Mouse (Mus musculus) megakaryocyte, adult 5-6 weeks (primary cell): ENCODE measurements at regions not wholly inside any gene's neighbourhood (a gene's known extent, or its start where the extent isn't known, plus 50 kb on each side); places are given as distances from the start of the nearest gene placed in this dataset.

ENCODE experiments used
- ATAC-seq: 2 replicates; pipeline ENCODE4 v1.8.0; 2016; ENCODE audit warnings: mild to moderate bottlenecking, inconsistent platforms; ENCODE audit not compliant: poor library complexity, severe bottlenecking

DNA sequence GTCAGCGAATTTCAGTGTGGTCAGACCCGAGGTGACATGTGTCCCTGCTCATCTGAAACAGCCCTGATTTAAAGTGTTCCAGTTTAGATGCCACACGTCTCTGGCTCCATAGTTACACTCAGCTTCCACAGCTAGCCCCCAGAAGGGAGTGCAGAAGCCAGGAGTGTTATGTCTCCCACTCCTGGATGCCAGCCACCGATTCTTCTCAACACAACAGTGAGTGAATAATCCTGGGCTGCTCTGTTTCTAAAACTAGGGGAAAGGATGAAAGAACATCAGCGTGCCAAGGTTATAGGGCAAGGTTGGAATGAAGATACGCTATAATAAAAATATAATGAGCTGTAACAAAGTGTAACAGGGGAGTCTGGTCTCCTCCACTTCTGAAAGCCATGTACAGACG, 51.5 kb upstream of the Stmnd1 start:
- no peak for ATAC-seq

DNA sequence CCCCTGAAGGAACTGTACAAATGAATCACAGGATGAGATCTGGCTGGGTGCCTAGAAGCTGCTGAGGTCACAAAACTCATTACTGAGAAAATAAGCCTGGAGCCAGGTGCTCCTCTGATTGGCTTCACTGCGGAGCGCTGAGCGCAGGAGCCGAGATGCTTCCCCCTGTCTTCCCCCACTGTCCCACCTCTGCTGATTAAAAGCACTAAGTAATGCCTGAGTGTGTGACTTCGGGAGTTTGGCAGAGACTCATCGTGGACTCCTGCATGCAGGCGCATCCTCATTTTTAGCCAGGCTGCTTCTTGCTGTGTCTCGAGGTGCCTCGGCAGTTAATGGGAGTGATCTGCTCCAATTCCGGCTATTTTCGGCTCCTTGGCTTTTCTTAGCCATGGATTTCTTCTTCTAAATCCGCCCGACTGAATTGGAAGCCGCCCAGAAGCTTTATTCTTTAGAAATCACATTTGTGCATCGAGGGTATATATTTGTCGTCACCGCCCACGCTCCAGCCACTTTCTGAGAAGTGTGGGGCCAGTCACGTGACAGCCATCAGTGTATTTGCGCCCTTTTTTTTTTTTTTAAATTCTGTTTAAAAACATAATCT, 55.3 kb upstream of the Stmnd1 start:
- ATAC-seq, result no peak

GRCm38 (mm10) chr13:46216954-46217838, 56.3 kb upstream of the Stmnd1 start:
- ATAC-seq, result no peak

DNA sequence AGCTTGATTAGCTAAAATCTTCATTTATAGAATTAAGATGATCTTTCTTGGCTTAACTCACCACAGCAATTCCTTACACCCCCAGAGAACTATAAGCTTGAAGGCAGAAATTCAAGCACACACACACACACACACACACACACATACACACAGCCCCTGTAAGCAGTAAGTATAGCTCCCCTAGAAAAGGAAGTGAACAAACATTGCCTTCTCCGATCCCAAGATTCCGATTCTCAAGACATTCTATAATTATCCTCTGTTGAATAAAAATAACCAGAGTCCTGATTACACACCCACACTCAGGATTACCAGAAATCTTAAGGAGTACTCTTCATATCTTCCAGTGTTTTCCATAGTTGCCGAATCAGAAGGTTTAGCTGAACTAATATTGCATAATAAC, 70.0 kb upstream of the Stmnd1 start:
- no peak for ATAC-seq

- ATAC-seq, result no peak
Measured at GRCm38 (mm10) chr13:46202586-46202985, 70.9 kb upstream of the Stmnd1 start.

GRCm38 (mm10) chr13:46201029-46201599, 72.4 kb upstream of the Stmnd1 start:
- ATAC-seq, result no peak

DNA sequence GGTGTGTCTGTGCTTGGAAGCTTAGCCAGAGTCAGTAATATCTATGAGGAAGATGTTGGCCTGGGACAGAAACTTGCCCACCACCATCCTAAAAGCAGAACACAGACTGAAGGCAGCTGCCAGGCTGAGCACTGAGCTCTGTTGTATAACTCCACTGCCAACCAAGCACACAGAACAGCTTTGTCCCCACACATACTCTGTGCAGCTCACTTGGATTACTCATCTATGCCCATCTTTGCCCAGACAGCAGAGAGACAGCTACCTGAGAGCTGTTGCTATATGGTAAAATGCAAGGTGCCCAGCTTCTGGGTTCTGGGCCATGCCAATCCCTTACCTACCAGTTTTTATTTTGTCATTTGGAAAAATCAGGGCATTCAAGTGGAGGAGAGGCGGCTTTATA, 80.4 kb upstream of the Stmnd1 start:
- no peak for ATAC-seq

- no peak for ATAC-seq
Measured at GRCm38 (mm10) chr13:46189726-46190125, 83.8 kb upstream of the Stmnd1 start.

- ATAC-seq, result no peak
Measured at GRCm38 (mm10) chr13:46182851-46183250, 90.7 kb upstream of the Stmnd1 start.

GRCm38 (mm10) chr13:46180606-46181133, 92.9 kb upstream of the Stmnd1 start:
- peak; percentile 82 for ATAC-seq

DNA sequence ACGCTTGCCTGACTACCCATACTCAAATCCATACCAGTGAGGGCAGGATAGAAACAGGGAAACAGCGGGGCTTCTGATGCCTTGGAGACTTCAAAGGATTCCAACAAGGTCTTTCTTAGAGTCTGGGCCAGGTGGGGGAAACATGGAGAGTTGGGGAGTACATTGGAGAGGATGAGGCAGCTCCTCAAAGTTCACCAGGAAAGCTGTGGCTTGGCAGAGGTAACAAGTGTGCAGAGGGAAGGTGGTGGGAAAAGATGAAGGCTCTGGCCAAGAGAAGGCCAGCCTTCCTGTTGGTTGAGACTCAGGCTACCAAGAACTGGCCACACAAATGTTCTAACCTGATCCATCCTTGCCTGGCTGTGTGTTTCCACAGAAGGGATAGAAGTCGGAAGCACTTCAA, 93.6 kb upstream of the Stmnd1 start:
- ATAC-seq, result no peak

GRCm38 (mm10) chr13:46173103-46173502, 100.4 kb upstream of the Stmnd1 start:
- ATAC-seq, result no peak

GRCm38 (mm10) chr13:46162025-46162374, 111.5 kb upstream of the Stmnd1 start:
- ATAC-seq, result peak; percentile 63

GRCm38 (mm10) chr13:46161261-46162024, 112.1 kb upstream of the Stmnd1 start:
- ATAC-seq, result no peak

- ATAC-seq, result peak; percentile 33; the same call in 1 of the 2 replicates
Measured at GRCm38 (mm10) chr13:46159354-46159753, 114.2 kb upstream of the Stmnd1 start.

GRCm38 (mm10) chr13:46153282-46154260, 120.0 kb upstream of the Stmnd1 start:
- ATAC-seq, result no peak

DNA sequence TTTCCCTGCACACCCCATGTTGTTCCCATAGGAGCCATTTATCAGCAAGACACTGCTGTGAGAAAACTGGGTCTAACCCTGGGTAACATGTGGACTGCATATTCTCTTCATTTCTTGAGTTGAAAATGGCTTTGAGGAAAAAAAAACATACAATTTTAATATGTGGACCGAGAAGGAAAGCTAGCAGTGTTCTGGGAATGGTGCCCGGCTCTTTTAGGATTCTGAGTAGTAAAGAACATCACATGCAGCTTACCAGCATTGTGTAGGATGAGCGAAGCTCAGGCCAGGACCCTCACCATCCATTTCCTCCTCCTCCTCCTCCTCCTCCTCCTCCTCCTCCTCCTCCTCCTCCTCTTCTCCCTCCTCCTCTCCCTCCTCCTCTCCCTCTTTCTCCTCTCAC, 133.5 kb upstream of the Stmnd1 start:
- no peak for ATAC-seq

DNA sequence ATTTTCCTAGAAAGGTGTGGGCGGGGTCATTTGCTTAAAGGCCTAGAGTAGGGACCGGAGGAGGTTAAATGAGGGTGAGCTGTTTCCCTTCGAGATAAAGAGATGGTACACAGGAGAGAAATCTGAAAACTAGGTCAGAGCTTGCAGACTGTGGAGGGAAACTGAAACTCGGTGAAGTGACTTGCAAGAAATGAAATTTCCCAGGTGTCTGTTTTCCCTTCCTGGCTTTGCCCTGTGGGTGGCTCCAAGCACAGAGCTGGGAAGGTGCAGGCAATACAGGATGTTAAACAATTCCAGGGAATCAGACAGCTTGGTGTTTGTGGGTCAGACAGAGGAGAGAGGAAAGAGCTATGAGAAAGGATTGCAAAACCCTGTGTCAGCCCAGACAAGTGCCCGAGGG, 134.3 kb upstream of the Stmnd1 start:
- no peak for ATAC-seq

GRCm38 (mm10) chr13:46135411-46135810, 138.1 kb upstream of the Stmnd1 start:
- no peak for ATAC-seq
